In genomic region chr5:125176864-125177263, GRCm38 (mm10) we compare ENCODE assay signal across 8 mouse cellular contexts. TPM values are rescaled to one million over a fixed set of nuclear protein-coding genes. Genes with fewer than 3 reads are reported as not detected.
A peak's percentile ranks its signal among the peaks of the same experiment; 100 is the strongest.
DNase-seq lines count a peak whose midpoint lies in the region; ATAC-seq and TF ChIP-seq lines count a peak whose summit lies in the region.

No protein-coding gene starts in this region.

- H3K9me3 ChIP-seq in kidney, postnatal 0 days (replicated peaks; ENCODE audit: low read length): no peaks in the 10 kb centered on the region
- H3K9me3 ChIP-seq in liver, embryonic 14.5 days (ENCODE audit: control insufficient read depth, low read length): no peaks in the 10 kb centered on the region

- peak overlapping the region; percentile 78 for H3K4me3 ChIP-seq in C2C12 (ENCODE audit: insufficient read depth, poor library complexity, severe bottlenecking)
- peak overlapping the region; percentile 73 for H3K4me3 ChIP-seq in kidney, postnatal 0 days (replicated peaks; ENCODE audit: low read depth, low read length)
- H3K4me3 ChIP-seq in liver, embryonic 14.5 days (ENCODE audit: insufficient read depth in 1 of 2, low read depth in 2 of 2, low read length in 2 of 2): no peak overlapping the region
- peak overlapping the region; percentile 96 for H3K4me3 ChIP-seq in olfactory bulb, adult 2 months (ENCODE audit: insufficient read depth, low read depth, low read length)

- H3K36me3 ChIP-seq in C2C12 (ENCODE audit: control insufficient read depth, insufficient read depth): no peaks in the 10 kb centered on the region
- H3K36me3 ChIP-seq in kidney, postnatal 0 days (ENCODE audit: insufficient read depth, low read length): no peaks in the 10 kb centered on the region
- H3K36me3 ChIP-seq in liver, embryonic 14.5 days (replicated peaks; ENCODE audit: control insufficient read depth, insufficient read depth, low read depth): no peaks in the 10 kb centered on the region

- no peak for ATAC-seq in kidney, postnatal 0 days (replicated peaks; ENCODE audit: low FRiP score, low read depth)
- no peak for ATAC-seq in liver, embryonic 14.5 days (ENCODE audit: insufficient read depth)

- H3K79me2 ChIP-seq in C2C12 (ENCODE audit: control insufficient read depth, insufficient read depth): peaks cover 69% of the 10 kb centered on the region

- H3K4me1 ChIP-seq in kidney, postnatal 0 days (replicated peaks; ENCODE audit: insufficient read depth, low read length): peaks cover 54% of the 10 kb centered on the region
- peaks cover 3 to 13% of the 10 kb centered on the region in 2 experiments; a peak in 3 of 4 replicates for H3K4me1 ChIP-seq in liver, embryonic 14.5 days (replicated peaks; ENCODE audit: control insufficient read depth in 2 of 2, insufficient read depth in 2 of 2, low read length in 1 of 2)
- H3K4me1 ChIP-seq in olfactory bulb, adult 2 months (ENCODE audit: control insufficient read depth, insufficient read depth, low read length): peaks cover 55% of the 10 kb centered on the region

- no peaks in the 10 kb centered on the region for H3K27me3 ChIP-seq in C2C12 (ENCODE audit: control insufficient read depth, insufficient read depth, insufficient read length)
- H3K27me3 ChIP-seq in kidney, postnatal 0 days (ENCODE audit: insufficient read depth, low read length): no peaks in the 10 kb centered on the region
- H3K27me3 ChIP-seq in liver, embryonic 14.5 days (ENCODE audit: control insufficient read depth, insufficient read depth, low read length): no peaks in the 10 kb centered on the region

- intact Hi-C loops in gastrocnemius, postnatal 14 days (cut with DNase I; ENCODE audit: low total_unique reads): loop anchor here (10.0 kb wide), 1 partner anchor 52 kb away; no protein-coding TSS in a partner anchor

- DNase-seq in adrenal gland, postnatal 36 days: peak; percentile 59 to 71
- peak; percentile 42 to 55 for DNase-seq in frontal cortex, postnatal 25 days (ENCODE audit: low spot score in 2 of 2)
- DNase-seq in kidney, postnatal 0 days (ENCODE audit: low spot score): no peak
- no peak for DNase-seq in liver, embryonic 14.5 days (ENCODE audit: low read depth in 3 of 3, low spot score in 3 of 3)
- DNase-seq in thymus, postnatal 36 days: no peak
- DNase-seq in gastrocnemius, postnatal 14 days: no peak

- H3K27ac ChIP-seq in kidney, postnatal 0 days: peak overlapping the region; percentile 92; the same call in 1 of the 2 replicates
- H3K27ac ChIP-seq in liver, embryonic 14.5 days: no peak overlapping the region
- peak overlapping the region; percentile 89 for H3K27ac ChIP-seq in olfactory bulb, adult 2 months (ENCODE audit: insufficient read depth, low read depth, low read length)

- peak overlapping the region; percentile 95 for H3K4me2 ChIP-seq in kidney, postnatal 0 days (ENCODE audit: low read length)
- H3K4me2 ChIP-seq in liver, embryonic 14.5 days (ENCODE audit: low read depth): peak overlapping the region; percentile 91

- peaks cover 65% of the 10 kb centered on the region for H3K79me3 ChIP-seq in C2C12 (ENCODE audit: low read depth)

- TF ChIP-seq CTCF in C2C12 (IDR thresholded peaks at IDR 0.05; ENCODE audit: control insufficient read depth, insufficient read depth, insufficient read length): no peak
- no peak for TF ChIP-seq CTCF in kidney, postnatal 0 days (IDR thresholded peaks at IDR 0.05; ENCODE audit: low read depth)
- no peak for TF ChIP-seq CTCF in liver, embryonic 14.5 days (IDR thresholded peaks at IDR 0.05; ENCODE audit: low read depth)
- TF ChIP-seq CTCF in olfactory bulb, adult 2 months (IDR thresholded peaks at IDR 0.05; ENCODE audit: insufficient read depth, low read depth, low read length): no peak

- H3K9ac ChIP-seq in kidney, postnatal 0 days (ENCODE audit: low read depth, low read length): peak overlapping the region; percentile 95
- H3K9ac ChIP-seq in liver, embryonic 14.5 days (replicated peaks): no peak overlapping the region

- WGBS in kidney, postnatal 0 days: 17% methylated on average over 12 of the region's 12 CpGs
- WGBS in liver, embryonic 14.5 days (ENCODE audit: insufficient replicate concordance): 56% methylated on average over 12 of the region's 12 CpGs
- 5% methylated on average over 12 of the region's 12 CpGs for WGBS in olfactory bulb, adult 2 months

- TF ChIP-seq EP300 in liver, embryonic 14.5 days (IDR thresholded peaks at IDR 0.05; ENCODE audit: low read depth): no peak

- no peak for TF ChIP-seq POLR2A in olfactory bulb, adult 2 months (IDR thresholded peaks at IDR 0.05; ENCODE audit: insufficient read depth, low read depth, low read length)

- H3ac ChIP-seq in C2C12 (ENCODE audit: control insufficient read depth, insufficient read length, low read depth): peak overlapping the region; percentile 9

TF ChIP-seq in C2C12, 6 proteins besides CTCF, POLR2A, EP300 and RAD21:
- TF ChIP-seq CEBPB (IDR thresholded peaks at IDR 0.05; ENCODE audit: low read depth) (no peak), USF1 (IDR thresholded peaks at IDR 0.05; ENCODE audit: low read depth) (no peak), MYOD1 (IDR thresholded peaks at IDR 0.05; ENCODE audit: control insufficient read depth, insufficient read length, low read depth) (no peak), FOSL1 (IDR thresholded peaks at IDR 0.05; ENCODE audit: insufficient read depth, low read length, poor library complexity, severe bottlenecking) (no peak), MYOG (IDR thresholded peaks at IDR 0.05; ENCODE audit: control insufficient read depth, extremely low read depth, insufficient read length) (no peak), MAX (IDR thresholded peaks at IDR 0.05) (no peak)

RNA-seq across cellular contexts. Expression of gene Ncor2, which starts 2.2 kb away (rescaled TPM):
- 91.1 TPM for polyA plus RNA-seq in C2C12 (2012; fragmentation: generic; extraction: Trizol)
- 100 to 1,000 TPM; 217 to 310 TPM for total RNA-seq in adrenal gland, postnatal 36 days (2021)
- polyA plus RNA-seq in kidney, postnatal 0 days (2015; fragmentation: Nextera tagmentation; extraction: Ambion mirVana): 14.6 and 15.5 TPM in 2 replicates
- polyA plus RNA-seq in liver, embryonic 14.5 days (2012; rRNA removed): 4.1 and 4.4 TPM in 2 replicates
- polyA plus RNA-seq in liver, embryonic 14.5 days (2014; fragmentation: Nextera tagmentation; extraction: Ambion mirVana): 3.2 and 3.5 TPM in 2 replicates
- not detected in 2 replicates for polyA plus RNA-seq in olfactory bulb, adult 2 months (2012; ENCODE audit: insufficient read depth, insufficient read length, low replicate concordance, missing spikeins)
- total RNA-seq in gastrocnemius, postnatal 14 days (2021): 10 to 100 TPM; 85.9 to 97.7 TPM

Comparison
In these comparisons a context has a peak if more than half of its experiments do, and no peak if none do; other contexts are left out.
1. H3K4me3 ChIP-seq: peak in C2C12 (single experiment), kidney, postnatal 0 days (single experiment) and olfactory bulb, adult 2 months (single experiment); none in liver, embryonic 14.5 days (0 of 2).
2. DNase-seq: peak in adrenal gland, postnatal 36 days (2 of 2) and frontal cortex, postnatal 25 days (2 of 2); none in kidney, postnatal 0 days (single experiment), liver, embryonic 14.5 days (0 of 3), thymus, postnatal 36 days (0 of 2) and gastrocnemius, postnatal 14 days (single experiment).